Mouse (Mus musculus) small intestine, adult 10 weeks (tissue): ENCODE results near the gene Cetn2. TPM values are rescaled to one million over a fixed set of nuclear protein-coding genes. Genes with fewer than 3 reads are reported as not detected.

Experiments
- polyA plus RNA-seq: library from polyadenylated mRNA; stranded (reverse); fragments of 350-450 nt; fragmentation: Illumina TruSeq; extraction: RNeasy Lipid Tissue Mini Kit (QIAGEN cat#74804); gene quantifications from one replicate; pipeline ENCODE4 v1.2.3, GENCODE M21; 2014; ENCODE audit warnings: low replicate concordance

The Cetn2 gene
- polyA plus RNA-seq: 79.3 TPM

GRCm38 (mm10) chrX:72917884-72918681 is at the start of gene Cetn2, which contains the start of gene Nsdhl:
Cetn2 (minus strand) TSS chrX:72918411.
Nsdhl (plus strand) TSS chrX:72918557.

Other genes starting within 250 kb of the Cetn2 start
- 0.30 TPM for gene Gabrq, start 93.2 kb downstream of the Cetn2 start, polyA plus RNA-seq
- 33.0 TPM for gene Nsdhl, start 146 bp upstream of the Cetn2 start, polyA plus RNA-seq
- gene Zfp185, start 68.9 kb upstream of the Cetn2 start, polyA plus RNA-seq: 1.0 TPM
- gene Pnma5, start 118.7 kb upstream of the Cetn2 start, polyA plus RNA-seq: not detected
- not detected for gene Pnma3, start 146.4 kb upstream of the Cetn2 start, polyA plus RNA-seq
- gene Xlr4a, start 164.1 kb upstream of the Cetn2 start, polyA plus RNA-seq: 7.1 TPM
- 8.7 TPM for gene Xlr3a, start 178.7 kb upstream of the Cetn2 start, polyA plus RNA-seq
- gene Gm14685, start 198.6 kb upstream of the Cetn2 start, polyA plus RNA-seq: not detected
- not detected for gene Xlr5b, start 230.4 kb upstream of the Cetn2 start, polyA plus RNA-seq
- gene DXBay18, start 231.0 kb upstream of the Cetn2 start, polyA plus RNA-seq: not detected